21 mouse cellular contexts compared by ENCODE assay signal in the genomic region with DNA sequence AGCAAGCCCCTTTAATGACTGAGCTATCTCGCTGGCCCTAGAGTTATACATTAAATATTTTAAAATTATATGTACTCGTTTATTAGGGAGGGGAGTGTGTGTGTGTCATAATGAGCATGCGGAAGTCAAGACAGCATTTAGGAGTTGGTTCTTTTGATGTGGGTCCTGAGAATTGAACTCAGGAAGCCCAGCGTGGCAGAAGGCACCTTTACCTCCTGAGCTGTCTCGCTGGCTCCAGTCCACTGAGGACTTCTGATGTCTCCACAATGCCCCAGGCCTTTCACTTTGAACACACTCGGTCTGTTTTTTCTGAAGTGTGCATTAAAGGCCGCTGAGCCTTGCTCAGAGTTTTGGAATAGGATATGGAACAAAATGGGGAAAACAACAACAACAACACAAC. TPM values are rescaled to one million over a fixed set of nuclear protein-coding genes. Genes with fewer than 3 reads are reported as not detected.
A peak's percentile ranks its signal among the peaks of the same experiment; 100 is the strongest.
DNase-seq lines count a peak whose midpoint lies in the region; ATAC-seq lines count a peak whose summit lies in the region.
"Had no signal": no experiment of that assay in that cellular context is flagged by ENCODE, and none has a peak within 500 bp of the region (broad histone marks: within the 10 kb centered on the region; RNA-seq: fewer than 3 reads in every experiment).

No protein-coding gene starts in this region.

- WGBS in hindbrain, embryonic 16.5 days = 86% methylated on average over 7 of the region's 7 CpGs

- H3K9ac ChIP-seq in hindbrain, embryonic 16.5 days (ENCODE audit: low read depth, low read length) = no peak overlapping the region
- H3K9ac ChIP-seq: forebrain, embryonic 13.5 days; forebrain, postnatal 0 days; heart, embryonic 15.5 days; hindbrain, embryonic 14.5 days had no signal

- H3K9me3 ChIP-seq in hindbrain, embryonic 16.5 days (ENCODE audit: control insufficient read depth, low read length) = no peaks in the 10 kb centered on the region
- H3K9me3 ChIP-seq: embryonic facial prominence, embryonic 10.5 days; forebrain, embryonic 13.5 days; G1E; heart, embryonic 15.5 days; hindbrain, embryonic 10.5 days had no signal

- DNase-seq in CD4-positive helper T cell, adult 2 months (ENCODE audit: low read depth, low spot score) = peak; percentile 56
- peak; percentile 39 for DNase-seq in T-cell, adult 2 months (ENCODE audit: low spot score)
- peak; percentile 32 for DNase-seq in thymus, postnatal 0 days (ENCODE audit: low spot score)
- peak; percentile 40 to 41 for DNase-seq in thymus, postnatal 36 days
- no peak for DNase-seq in spleen, postnatal 4 days (ENCODE audit: low spot score in 2 of 2)
- no peak for DNase-seq in urinary bladder, postnatal 10 days (ENCODE audit: low spot score)
- DNase-seq: adrenal gland, postnatal 14 days; cerebellum, adult 18-20 months; cerebellum, adult 9-11 months; cerebellum, postnatal 36 days; forebrain, postnatal 0 days; gastrocnemius, postnatal 10 days; heart, adult 2 months had no signal

- H3K4me3 ChIP-seq in hindbrain, embryonic 16.5 days (ENCODE audit: low read length) = no peak overlapping the region
- H3K4me3 ChIP-seq: embryonic facial prominence, embryonic 10.5 days; forebrain, embryonic 13.5 days; heart, adult 2 months; heart, embryonic 15.5 days; hindbrain, embryonic 10.5 days had no signal

- no peaks in the 10 kb centered on the region for H3K27me3 ChIP-seq in hindbrain, embryonic 16.5 days (replicated peaks; ENCODE audit: control insufficient read depth, insufficient read depth, low read length)
- H3K27me3 ChIP-seq: forebrain, embryonic 13.5 days; heart, embryonic 15.5 days had no signal

- H3K4me2 ChIP-seq in hindbrain, embryonic 16.5 days (ENCODE audit: low read length) = no peak overlapping the region
- H3K4me2 ChIP-seq: forebrain, embryonic 13.5 days; heart, embryonic 11.5 days; heart, embryonic 15.5 days; hindbrain, embryonic 14.5 days had no signal

- H3K36me3 ChIP-seq in hindbrain, embryonic 16.5 days (ENCODE audit: control insufficient read depth, insufficient read depth, low read length) = no peaks in the 10 kb centered on the region
- H3K36me3 ChIP-seq: embryonic facial prominence, embryonic 10.5 days; G1E; heart, embryonic 15.5 days; hindbrain, embryonic 10.5 days had no signal

- no peak overlapping the region for H3K27ac ChIP-seq in hindbrain, embryonic 16.5 days (ENCODE audit: low read depth, low read length)
- H3K27ac ChIP-seq: embryonic facial prominence, embryonic 10.5 days; forebrain, embryonic 13.5 days; heart, adult 2 months; heart, embryonic 15.5 days; hindbrain, embryonic 10.5 days; hindbrain, embryonic 14.5 days had no signal

- H3K4me1 ChIP-seq in hindbrain, embryonic 16.5 days (ENCODE audit: control insufficient read depth, insufficient read depth, low read depth, low read length) = no peaks in the 10 kb centered on the region

- ATAC-seq in hindbrain, embryonic 16.5 days = no peak
- ATAC-seq: forebrain, embryonic 13.5 days; forebrain, postnatal 0 days had no signal

RNA-seq across cellular contexts. Expression of a gene that starts 39.7 kb away (rescaled TPM):
- 0.68 and 1.1 TPM in 2 replicates for polyA plus RNA-seq in thymus, postnatal 0 days (2015; fragmentation: Nextera tagmentation; extraction: Ambion mirVana)
- 0.56 and 0.71 TPM in 2 replicates for polyA plus RNA-seq in hindbrain, embryonic 16.5 days (2015; fragmentation: Nextera tagmentation; extraction: Ambion mirVana)
- polyA plus RNA-seq: G1E had no signal

Comparison
In these comparisons a context has a peak if more than half of its experiments do, and no peak if none do; other contexts are left out.
1. DNase-seq: peak in CD4-positive helper T cell, adult 2 months (single experiment), T-cell, adult 2 months (single experiment), thymus, postnatal 0 days (single experiment) and thymus, postnatal 36 days (2 of 2); none in spleen, postnatal 4 days (0 of 2) and urinary bladder, postnatal 10 days (single experiment).